Mouse (Mus musculus): ENCODE results near the gene Ciita. TPM values are rescaled to one million over a fixed set of nuclear protein-coding genes. Genes with fewer than 3 reads are reported as not detected.

The Ciita gene
- polyA plus RNA-seq, 1 experiment from 2014 or later: 0.26 TPM

- H3K4me1 ChIP-seq: no peaks in the 10 kb centered on the region
- ATAC-seq (ENCODE audit: insufficient number of reproducible peaks, low FRiP score, low TSS enrichment, low read depth): no peak
- no peak overlapping the region for H3K9ac ChIP-seq
- H3K4me2 ChIP-seq: no peak overlapping the region
- no peaks in the 10 kb centered on the region for H3K36me3 ChIP-seq
- H3K27ac ChIP-seq: no peak overlapping the region
- no peaks in the 10 kb centered on the region for H3K27me3 ChIP-seq
- no peak overlapping the region for H3K4me3 ChIP-seq
- 59% methylated on average over 4 of the region's 4 CpGs for WGBS
- H3K9me3 ChIP-seq: no peaks in the 10 kb centered on the region
Measured at GRCm38 (mm10) chr16:10482343-10482742, 2.5 kb downstream of the Ciita start.

GRCm38 (mm10) chr16:10486993-10487392, 7.1 kb downstream of the Ciita start:
- Histone ChIP-seq H3K4me3 (no peak overlapping the region), H3K9ac (no peak overlapping the region), H3K9me3 (no peaks in the 10 kb centered on the region), H3K27me3 (peaks cover 19% of the 10 kb centered on the region), H3K27ac (no peak overlapping the region), H3K4me2 (no peak overlapping the region), H3K36me3 (no peaks in the 10 kb centered on the region), H3K4me1 (peaks cover 6% of the 10 kb centered on the region)
- WGBS: 48% methylated on average over 3 of the region's 3 CpGs
- ATAC-seq (ENCODE audit: insufficient number of reproducible peaks, low FRiP score, low TSS enrichment, low read depth): no peak

- no peak overlapping the region for H3K4me2 ChIP-seq
- WGBS: 85% methylated on average over 8 of the region's 8 CpGs
- no peak for ATAC-seq (ENCODE audit: insufficient number of reproducible peaks, low FRiP score, low TSS enrichment, low read depth)
Measured at GRCm38 (mm10) chr16:10487895-10488493, 8.1 kb downstream of the Ciita start.

GRCm38 (mm10) chr16:10488769-10489481, 9.1 kb downstream of the Ciita start:
- peaks cover 19% of the 10 kb centered on the region for H3K27me3 ChIP-seq
- ATAC-seq (ENCODE audit: insufficient number of reproducible peaks, low FRiP score, low TSS enrichment, low read depth): no peak
- no peak overlapping the region for H3K27ac ChIP-seq
- no peaks in the 10 kb centered on the region for H3K36me3 ChIP-seq
- 77% methylated on average over 7 of the region's 7 CpGs for WGBS
- no peaks in the 10 kb centered on the region for H3K9me3 ChIP-seq
- no peak overlapping the region for H3K4me2 ChIP-seq
- H3K4me1 ChIP-seq: peaks cover 6% of the 10 kb centered on the region
- no peak overlapping the region for H3K9ac ChIP-seq
- H3K4me3 ChIP-seq: no peak overlapping the region

More at GRCm38 (mm10) chr16:10487895-10488493, 8.1 kb downstream of the Ciita start:
- H3K36me3 ChIP-seq: no peaks in the 10 kb centered on the region
- H3K4me1 ChIP-seq: peaks cover 6% of the 10 kb centered on the region
- no peak overlapping the region for H3K9ac ChIP-seq
- H3K4me3 ChIP-seq: no peak overlapping the region
- no peaks in the 10 kb centered on the region for H3K9me3 ChIP-seq
- H3K27me3 ChIP-seq: peaks cover 19% of the 10 kb centered on the region
- no peak overlapping the region for H3K27ac ChIP-seq

GRCm38 (mm10) chr16:10489483-10489882, 9.6 kb downstream of the Ciita start:
- no peak overlapping the region for H3K27ac ChIP-seq
- peaks cover 6% of the 10 kb centered on the region for H3K4me1 ChIP-seq
- no peaks in the 10 kb centered on the region for H3K36me3 ChIP-seq
- peak overlapping the region; percentile 14 for H3K4me3 ChIP-seq
- peak overlapping the region; percentile 37 for H3K4me2 ChIP-seq
- H3K27me3 ChIP-seq: peaks cover 19% of the 10 kb centered on the region
- WGBS: 7% methylated on average over 9 of the region's 9 CpGs
- no peak overlapping the region; the same call in 1 of the 2 replicates for H3K9ac ChIP-seq
- no peak for ATAC-seq (ENCODE audit: insufficient number of reproducible peaks, low FRiP score, low TSS enrichment, low read depth)
- no peaks in the 10 kb centered on the region for H3K9me3 ChIP-seq

- ATAC-seq (ENCODE audit: insufficient number of reproducible peaks, low FRiP score, low TSS enrichment, low read depth): no peak
- peak overlapping the region; percentile 37 for H3K4me2 ChIP-seq
- peak overlapping the region; percentile 14 for H3K4me3 ChIP-seq
- no peaks in the 10 kb centered on the region for H3K36me3 ChIP-seq
- H3K27me3 ChIP-seq: peaks cover 19% of the 10 kb centered on the region
- H3K27ac ChIP-seq: no peak overlapping the region
- no peaks in the 10 kb centered on the region for H3K9me3 ChIP-seq
- H3K9ac ChIP-seq: no peak overlapping the region; the same call in 1 of the 2 replicates
- H3K4me1 ChIP-seq: peaks cover 6% of the 10 kb centered on the region
- 19% methylated on average over 13 of the region's 14 CpGs for WGBS
Measured at GRCm38 (mm10) chr16:10489904-10490457, 10.1 kb downstream of the Ciita start.

GRCm38 (mm10) chr16:10490503-10491150, 10.8 kb downstream of the Ciita start:
- Histone ChIP-seq H3K9ac (no peak overlapping the region), H3K9me3 (no peaks in the 10 kb centered on the region), H3K4me1 (peaks cover 6% of the 10 kb centered on the region), H3K4me3 (no peak overlapping the region), H3K36me3 (no peaks in the 10 kb centered on the region), H3K4me2 (no peak overlapping the region), H3K27me3 (peaks cover 19% of the 10 kb centered on the region), H3K27ac (no peak overlapping the region)
- WGBS: 80% methylated on average over 18 of the region's 18 CpGs
- ATAC-seq (ENCODE audit: insufficient number of reproducible peaks, low FRiP score, low TSS enrichment, low read depth): no peak

- Histone ChIP-seq H3K4me3 (no peak overlapping the region), H3K36me3 (no peaks in the 10 kb centered on the region), H3K4me1 (peaks cover 6% of the 10 kb centered on the region), H3K4me2 (no peak overlapping the region), H3K27ac (no peak overlapping the region), H3K27me3 (peaks cover 19% of the 10 kb centered on the region), H3K9me3 (no peaks in the 10 kb centered on the region), H3K9ac (no peak overlapping the region)
- ATAC-seq (ENCODE audit: insufficient number of reproducible peaks, low FRiP score, low TSS enrichment, low read depth): no peak
- WGBS: 84% methylated on average over 4 of the region's 4 CpGs
Measured at GRCm38 (mm10) chr16:10491716-10492115, 11.9 kb downstream of the Ciita start.

- no peaks in the 10 kb centered on the region for H3K36me3 ChIP-seq
- no peaks in the 10 kb centered on the region for H3K9me3 ChIP-seq
- no peak overlapping the region for H3K9ac ChIP-seq
- no peak overlapping the region for H3K4me3 ChIP-seq
- no peak for ATAC-seq (ENCODE audit: insufficient number of reproducible peaks, low FRiP score, low TSS enrichment, low read depth)
- peaks cover 19% of the 10 kb centered on the region for H3K27me3 ChIP-seq
- no peak overlapping the region for H3K4me2 ChIP-seq
- WGBS: 83% methylated on average over 3 of the region's 3 CpGs
- H3K4me1 ChIP-seq: peaks cover 6% of the 10 kb centered on the region
- H3K27ac ChIP-seq: no peak overlapping the region
Measured at GRCm38 (mm10) chr16:10492587-10492986, 12.7 kb downstream of the Ciita start.

- H3K4me2 ChIP-seq: no peak overlapping the region
- H3K4me3 ChIP-seq: no peak overlapping the region
- H3K9ac ChIP-seq: no peak overlapping the region
- H3K27me3 ChIP-seq: 0 out of 2 replicates have a peak, but pooled peaks cover 3% of the 10 kb centered on the region
- ATAC-seq (ENCODE audit: insufficient number of reproducible peaks, low FRiP score, low TSS enrichment, low read depth): no peak
- H3K36me3 ChIP-seq: no peaks in the 10 kb centered on the region
- no peaks in the 10 kb centered on the region for H3K9me3 ChIP-seq
- 65% methylated on average over 2 of the region's 2 CpGs for WGBS
- no peak overlapping the region for H3K27ac ChIP-seq
- H3K4me1 ChIP-seq: no peaks in the 10 kb centered on the region
Measured at GRCm38 (mm10) chr16:10495824-10496298, 16.0 kb downstream of the Ciita start.

- no peak for ATAC-seq (ENCODE audit: insufficient number of reproducible peaks, low FRiP score, low TSS enrichment, low read depth)
- WGBS: 54% methylated on average over 5 of the region's 5 CpGs
- H3K4me1 ChIP-seq: no peaks in the 10 kb centered on the region
- H3K4me2 ChIP-seq: no peak overlapping the region
- H3K36me3 ChIP-seq: no peaks in the 10 kb centered on the region
- no peak overlapping the region for H3K4me3 ChIP-seq
- 0 out of 2 replicates have a peak, but pooled peaks cover 3% of the 10 kb centered on the region for H3K27me3 ChIP-seq
- H3K9me3 ChIP-seq: no peaks in the 10 kb centered on the region
- H3K27ac ChIP-seq: no peak overlapping the region
- H3K9ac ChIP-seq: no peak overlapping the region
Measured at GRCm38 (mm10) chr16:10498096-10498602, 18.3 kb downstream of the Ciita start.

Measured in limb, embryonic 15.5 days (tissue).